Mouse (Mus musculus): Measurements from ENCODE around the gene Slc25a45. TPM values are rescaled to one million over a fixed set of nuclear protein-coding genes. Genes with fewer than 3 reads are reported as not detected.

Gene Slc25a45
- polyA plus RNA-seq, 1 experiment from 2014 or later, result 1.8 TPM

- ATAC-seq (ENCODE audit: insufficient number of reproducible peaks, insufficient read depth, low FRiP score, low read depth), result no peak
- Histone ChIP-seq H3K4me1 (ENCODE audit: control insufficient read depth, insufficient read depth, low read length) (no peaks in the 10 kb centered on the region), H3K9ac (replicated peaks; ENCODE audit: low read depth, low read length) (no peak overlapping the region), H3K4me3 (ENCODE audit: low read depth, low read length) (no peak overlapping the region), H3K9me3 (ENCODE audit: control insufficient read depth, low read depth, low read length) (no peaks in the 10 kb centered on the region), H3K27me3 (ENCODE audit: control insufficient read depth, insufficient read depth, low read length) (no peaks in the 10 kb centered on the region), H3K27ac (ENCODE audit: low read length) (no peak overlapping the region), H3K4me2 (replicated peaks; ENCODE audit: low read depth, low read length) (no peak overlapping the region), H3K36me3 (ENCODE audit: control insufficient read depth, insufficient read depth, low read length) (peaks cover 46% of the 10 kb centered on the region)
- WGBS, result 97% methylated on average over 5 of the region's 5 CpGs
Observed at GRCm38 (mm10) chr19:5863776-5864175, 13.8 kb upstream of the Slc25a45 start.

- no peak overlapping the region for H3K9ac ChIP-seq (replicated peaks; ENCODE audit: low read depth, low read length)
- no peak overlapping the region for H3K27ac ChIP-seq (ENCODE audit: low read length)
- H3K4me2 ChIP-seq (replicated peaks; ENCODE audit: low read depth, low read length), result no peak overlapping the region
- WGBS, result 93% methylated on average over 20 of the region's 20 CpGs
- no peak for ATAC-seq (ENCODE audit: insufficient number of reproducible peaks, insufficient read depth, low FRiP score, low read depth)
- H3K27me3 ChIP-seq (ENCODE audit: control insufficient read depth, insufficient read depth, low read length), result no peaks in the 10 kb centered on the region
- H3K9me3 ChIP-seq (ENCODE audit: control insufficient read depth, low read depth, low read length), result no peaks in the 10 kb centered on the region
- no peak overlapping the region for H3K4me3 ChIP-seq (ENCODE audit: low read depth, low read length)
- peaks cover 50% of the 10 kb centered on the region for H3K36me3 ChIP-seq (ENCODE audit: control insufficient read depth, insufficient read depth, low read length)
- H3K4me1 ChIP-seq (ENCODE audit: control insufficient read depth, insufficient read depth, low read length), result no peaks in the 10 kb centered on the region
Observed at GRCm38 (mm10) chr19:5864710-5865398, 12.8 kb upstream of the Slc25a45 start.

GRCm38 (mm10) chr19:5868096-5868495, 9.5 kb upstream of the Slc25a45 start:
- H3K36me3 ChIP-seq (ENCODE audit: control insufficient read depth, insufficient read depth, low read length), result peaks cover 35% of the 10 kb centered on the region
- no peak overlapping the region for H3K9ac ChIP-seq (replicated peaks; ENCODE audit: low read depth, low read length)
- no peak overlapping the region for H3K27ac ChIP-seq (ENCODE audit: low read length)
- H3K4me2 ChIP-seq (replicated peaks; ENCODE audit: low read depth, low read length), result no peak overlapping the region
- peaks cover 14% of the 10 kb centered on the region for H3K4me1 ChIP-seq (ENCODE audit: control insufficient read depth, insufficient read depth, low read length)
- no peaks in the 10 kb centered on the region for H3K9me3 ChIP-seq (ENCODE audit: control insufficient read depth, low read depth, low read length)
- WGBS, result 73% methylated on average over 6 of the region's 6 CpGs
- H3K27me3 ChIP-seq (ENCODE audit: control insufficient read depth, insufficient read depth, low read length), result no peaks in the 10 kb centered on the region
- no peak overlapping the region for H3K4me3 ChIP-seq (ENCODE audit: low read depth, low read length)
- no peak for ATAC-seq (ENCODE audit: insufficient number of reproducible peaks, insufficient read depth, low FRiP score, low read depth)

GRCm38 (mm10) chr19:5871273-5871672, 6.3 kb upstream of the Slc25a45 start:
- Histone ChIP-seq H3K9ac (replicated peaks; ENCODE audit: low read depth, low read length) (no peak overlapping the region; the same call in 1 of the 2 replicates), H3K4me3 (ENCODE audit: low read depth, low read length) (no peak overlapping the region), H3K27ac (ENCODE audit: low read length) (peak overlapping the region; percentile 64), H3K27me3 (ENCODE audit: control insufficient read depth, insufficient read depth, low read length) (no peaks in the 10 kb centered on the region), H3K36me3 (ENCODE audit: control insufficient read depth, insufficient read depth, low read length) (peaks cover 24% of the 10 kb centered on the region), H3K4me1 (ENCODE audit: control insufficient read depth, insufficient read depth, low read length) (peaks cover 23% of the 10 kb centered on the region), H3K9me3 (ENCODE audit: control insufficient read depth, low read depth, low read length) (no peaks in the 10 kb centered on the region), H3K4me2 (replicated peaks; ENCODE audit: low read depth, low read length) (peak overlapping the region; percentile 11)
- ATAC-seq (ENCODE audit: insufficient number of reproducible peaks, insufficient read depth, low FRiP score, low read depth), result peak; percentile 38
- WGBS, result 6% methylated on average over 7 of the region's 7 CpGs

- no peak overlapping the region for H3K4me3 ChIP-seq (ENCODE audit: low read depth, low read length)
- no peak for ATAC-seq (ENCODE audit: insufficient number of reproducible peaks, insufficient read depth, low FRiP score, low read depth)
- H3K4me2 ChIP-seq (replicated peaks; ENCODE audit: low read depth, low read length), result peak overlapping the region; percentile 11
- no peak overlapping the region for H3K9ac ChIP-seq (replicated peaks; ENCODE audit: low read depth, low read length)
- peak overlapping the region; percentile 64 for H3K27ac ChIP-seq (ENCODE audit: low read length)
- no peaks in the 10 kb centered on the region for H3K9me3 ChIP-seq (ENCODE audit: control insufficient read depth, low read depth, low read length)
- H3K4me1 ChIP-seq (ENCODE audit: control insufficient read depth, insufficient read depth, low read length), result peaks cover 23% of the 10 kb centered on the region
- 34% methylated on average over 6 of the region's 6 CpGs for WGBS
- no peaks in the 10 kb centered on the region for H3K27me3 ChIP-seq (ENCODE audit: control insufficient read depth, insufficient read depth, low read length)
- peaks cover 24% of the 10 kb centered on the region for H3K36me3 ChIP-seq (ENCODE audit: control insufficient read depth, insufficient read depth, low read length)
Observed at GRCm38 (mm10) chr19:5871683-5872082, 5.9 kb upstream of the Slc25a45 start.

- Histone ChIP-seq H3K27ac (ENCODE audit: low read length) (no peak overlapping the region), H3K9ac (replicated peaks; ENCODE audit: low read depth, low read length) (no peak overlapping the region), H3K4me2 (replicated peaks; ENCODE audit: low read depth, low read length) (no peak overlapping the region), H3K4me1 (ENCODE audit: control insufficient read depth, insufficient read depth, low read length) (peaks cover 23% of the 10 kb centered on the region), H3K36me3 (ENCODE audit: control insufficient read depth, insufficient read depth, low read length) (peaks cover 24% of the 10 kb centered on the region), H3K4me3 (ENCODE audit: low read depth, low read length) (no peak overlapping the region), H3K27me3 (ENCODE audit: control insufficient read depth, insufficient read depth, low read length) (no peaks in the 10 kb centered on the region), H3K9me3 (ENCODE audit: control insufficient read depth, low read depth, low read length) (no peaks in the 10 kb centered on the region)
- 85% methylated on average over 4 of the region's 4 CpGs for WGBS
- no peak for ATAC-seq (ENCODE audit: insufficient number of reproducible peaks, insufficient read depth, low FRiP score, low read depth)
Observed at GRCm38 (mm10) chr19:5872528-5872927, 5.1 kb upstream of the Slc25a45 start.

- H3K27ac ChIP-seq (ENCODE audit: low read length), result no peak overlapping the region
- no peaks in the 10 kb centered on the region for H3K9me3 ChIP-seq (ENCODE audit: control insufficient read depth, low read depth, low read length)
- H3K4me2 ChIP-seq (replicated peaks; ENCODE audit: low read depth, low read length), result peak overlapping the region; percentile 96; the same call in 1 of the 2 replicates
- WGBS, result 80% methylated on average over 19 of the region's 19 CpGs
- H3K4me3 ChIP-seq (ENCODE audit: low read depth, low read length), result no peak overlapping the region
- peaks cover 19% of the 10 kb centered on the region for H3K36me3 ChIP-seq (ENCODE audit: control insufficient read depth, insufficient read depth, low read length)
- H3K9ac ChIP-seq (replicated peaks; ENCODE audit: low read depth, low read length), result no peak overlapping the region
- peaks cover 23% of the 10 kb centered on the region for H3K4me1 ChIP-seq (ENCODE audit: control insufficient read depth, insufficient read depth, low read length)
- no peak for ATAC-seq (ENCODE audit: insufficient number of reproducible peaks, insufficient read depth, low FRiP score, low read depth)
- no peaks in the 10 kb centered on the region for H3K27me3 ChIP-seq (ENCODE audit: control insufficient read depth, insufficient read depth, low read length)
Observed at GRCm38 (mm10) chr19:5872931-5873556, 4.6 kb upstream of the Slc25a45 start.

- Histone ChIP-seq H3K27ac (ENCODE audit: low read length) (peak overlapping the region; percentile 39; the same call in 1 of the 2 replicates), H3K4me2 (replicated peaks; ENCODE audit: low read depth, low read length) (peak overlapping the region; percentile 96), H3K9me3 (ENCODE audit: control insufficient read depth, low read depth, low read length) (no peaks in the 10 kb centered on the region), H3K9ac (replicated peaks; ENCODE audit: low read depth, low read length) (peak overlapping the region; percentile 64), H3K4me3 (ENCODE audit: low read depth, low read length) (peak overlapping the region; percentile 78), H3K36me3 (ENCODE audit: control insufficient read depth, insufficient read depth, low read length) (peaks cover 8% of the 10 kb centered on the region; the same call in 1 of the 2 replicates), H3K4me1 (ENCODE audit: control insufficient read depth, insufficient read depth, low read length) (peaks cover 25% of the 10 kb centered on the region), H3K27me3 (ENCODE audit: control insufficient read depth, insufficient read depth, low read length) (no peaks in the 10 kb centered on the region)
- no peak for ATAC-seq (ENCODE audit: insufficient number of reproducible peaks, insufficient read depth, low FRiP score, low read depth)
- 11% methylated on average over 13 of the region's 13 CpGs for WGBS
Observed at GRCm38 (mm10) chr19:5874391-5874968, 3.1 kb upstream of the Slc25a45 start.

Measured in stomach, embryonic 14.5 days (tissue).